Mouse (Mus musculus): ENCODE data around the gene Asap2. TPM values are rescaled to one million over a fixed set of nuclear protein-coding genes. Genes with fewer than 3 reads are reported as not detected.

Gene Asap2
- total RNA-seq, 2 experiments from 2014 or later = 3.5 to 4.2 TPM

DNA sequence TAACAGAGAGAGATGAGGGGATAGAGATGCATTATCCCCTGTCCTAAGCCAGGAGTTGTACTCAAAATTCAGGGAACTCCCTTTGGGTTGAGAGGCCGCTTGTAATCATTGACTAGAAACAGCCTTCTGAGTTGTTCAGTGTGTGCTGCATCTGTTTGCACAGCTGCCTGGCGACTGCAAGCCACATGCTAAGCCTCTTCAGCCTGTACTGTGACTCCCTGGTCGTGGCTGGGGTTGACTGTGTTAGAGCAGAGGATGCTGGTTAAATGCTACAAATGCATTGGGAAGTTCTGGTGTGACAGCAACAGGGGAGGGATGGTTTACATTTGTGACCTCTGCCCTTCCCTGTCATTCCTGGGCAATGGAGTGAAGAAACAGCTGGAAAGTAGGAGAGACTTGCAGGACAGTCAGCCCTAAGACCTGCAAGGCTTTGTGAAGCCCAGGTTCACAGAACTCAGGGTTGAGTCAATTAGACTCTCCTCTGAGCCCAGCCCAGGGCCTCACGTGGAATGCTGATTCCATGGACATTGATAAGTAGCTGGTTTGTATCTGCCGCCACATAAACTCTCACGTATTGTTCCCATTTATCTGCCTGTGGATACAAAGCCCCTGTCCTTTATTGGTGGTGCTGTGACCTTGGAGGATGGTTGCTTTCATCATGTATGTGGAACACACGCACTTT lies 257.6 kb downstream of the Asap2 start:
- no peak for ATAC-seq (ENCODE audit: poor library complexity, severe bottlenecking)

DNA sequence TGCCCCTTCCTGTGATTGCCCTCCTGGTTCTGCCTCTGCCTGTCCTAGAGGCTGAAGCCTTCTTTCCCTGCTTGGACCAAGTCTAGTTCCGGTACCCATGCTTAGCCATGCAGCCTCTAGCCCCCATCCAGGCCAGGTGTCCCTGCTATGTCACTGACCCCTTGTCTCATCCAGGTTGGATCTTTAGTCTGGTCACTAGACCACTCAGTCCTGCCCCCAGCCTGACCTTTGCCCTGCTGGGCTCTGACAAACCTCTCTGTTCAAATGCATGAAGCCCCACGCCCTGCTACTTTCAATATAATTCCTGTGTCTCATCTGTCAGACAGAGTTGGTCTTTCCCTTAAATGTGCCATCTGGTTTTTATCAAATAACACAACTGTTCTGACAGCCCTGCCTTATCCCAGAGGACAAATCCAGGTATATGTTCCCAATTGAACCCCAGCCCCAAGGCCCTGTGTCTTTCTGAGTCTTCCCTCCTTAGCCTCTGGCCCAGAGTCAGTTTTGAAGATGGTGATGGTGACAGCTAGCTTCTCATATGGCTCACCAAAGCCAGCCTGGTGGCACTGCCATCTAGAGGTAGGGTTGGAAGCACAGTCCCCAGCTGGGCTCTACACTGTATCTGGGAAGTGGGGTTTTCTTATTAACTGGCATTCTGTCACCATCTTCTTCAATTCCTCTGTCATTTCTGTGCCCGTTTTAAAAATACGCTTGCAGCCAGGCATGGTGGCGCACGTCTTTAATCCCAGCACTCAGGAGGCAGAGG lies 270.4 kb downstream of the Asap2 start:
- ATAC-seq (ENCODE audit: poor library complexity, severe bottlenecking) = peak; percentile 73

DNA sequence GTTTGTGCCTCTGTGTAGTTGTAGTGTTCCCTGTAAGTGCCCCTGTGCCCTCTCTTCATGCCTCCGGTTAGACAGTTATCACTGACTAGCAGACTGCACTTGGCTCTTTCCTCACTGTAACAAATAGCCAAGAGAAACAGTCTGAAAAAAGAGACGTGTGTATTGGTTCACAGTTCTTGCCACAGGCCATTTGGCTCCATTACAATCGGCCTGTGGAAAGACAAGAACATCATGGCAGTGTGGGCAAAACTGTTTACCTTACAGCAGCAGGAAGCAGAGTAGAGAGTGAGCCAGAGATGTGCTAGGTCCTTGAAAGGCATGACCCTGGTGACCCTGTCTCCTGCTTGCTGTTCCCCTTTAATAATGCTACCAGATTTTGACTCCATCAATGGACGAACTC lies 271.3 kb downstream of the Asap2 start:
- ATAC-seq (ENCODE audit: poor library complexity, severe bottlenecking) = no peak

DNA sequence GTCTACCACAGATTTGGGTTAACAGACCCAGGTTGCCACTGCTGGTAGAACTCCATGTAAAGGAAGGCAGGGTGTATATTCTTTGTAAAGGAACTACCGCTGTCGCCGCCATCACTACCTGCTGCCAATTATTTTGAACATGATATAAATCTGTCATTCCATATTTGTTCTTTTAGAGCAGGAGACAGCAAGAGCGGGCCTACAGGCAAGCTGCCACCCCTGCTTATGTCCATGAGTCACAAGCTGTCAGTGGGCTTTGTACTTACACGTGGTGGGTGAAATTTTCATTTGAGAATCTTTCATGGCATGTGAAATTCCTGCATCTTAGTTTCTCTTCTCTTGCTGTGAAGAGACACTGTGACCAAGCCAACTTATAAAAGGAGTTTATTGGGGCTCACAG lies 273.0 kb downstream of the Asap2 start:
- ATAC-seq (ENCODE audit: poor library complexity, severe bottlenecking) = no peak

DNA sequence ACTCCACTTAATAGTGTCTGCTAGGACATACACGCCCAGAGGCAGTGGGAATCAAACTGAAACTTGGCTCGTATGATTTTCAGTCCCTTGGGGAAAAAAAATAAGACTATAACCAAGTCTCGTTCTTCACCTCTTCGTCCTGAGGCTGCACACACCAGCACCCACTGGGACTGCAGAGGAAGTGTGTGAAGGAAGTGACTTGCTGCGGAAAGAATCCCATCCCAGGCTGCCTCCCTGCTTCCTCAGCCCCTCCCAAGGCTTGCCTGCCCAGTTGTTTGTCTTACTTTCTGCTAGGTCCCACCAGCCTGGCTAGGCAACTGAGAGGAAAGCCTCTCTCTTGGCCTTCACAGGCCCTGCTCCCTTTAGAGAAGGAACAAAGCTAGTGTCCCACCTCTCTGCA lies 274.0 kb downstream of the Asap2 start:
- no peak for ATAC-seq (ENCODE audit: poor library complexity, severe bottlenecking)

DNA sequence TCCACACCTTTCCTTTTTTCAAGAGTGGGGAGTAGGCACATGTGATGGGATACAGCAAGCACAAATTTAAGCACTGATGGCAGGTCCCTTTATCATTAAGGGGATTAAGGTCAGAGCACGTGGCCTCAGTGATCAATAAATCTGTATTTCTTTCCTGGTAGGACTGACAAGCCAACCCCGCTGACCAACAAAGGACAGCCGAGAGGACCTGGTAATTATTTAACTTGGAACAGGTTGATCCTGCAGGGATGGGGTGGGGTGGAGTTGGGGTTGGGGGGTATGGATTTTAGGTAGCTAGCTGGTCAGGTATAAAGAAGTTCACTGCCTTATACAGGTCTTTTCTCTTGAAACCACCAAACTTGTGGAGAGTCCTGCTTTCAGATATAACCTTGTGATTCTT lies 274.7 kb downstream of the Asap2 start:
- ATAC-seq (ENCODE audit: poor library complexity, severe bottlenecking) = no peak

DNA sequence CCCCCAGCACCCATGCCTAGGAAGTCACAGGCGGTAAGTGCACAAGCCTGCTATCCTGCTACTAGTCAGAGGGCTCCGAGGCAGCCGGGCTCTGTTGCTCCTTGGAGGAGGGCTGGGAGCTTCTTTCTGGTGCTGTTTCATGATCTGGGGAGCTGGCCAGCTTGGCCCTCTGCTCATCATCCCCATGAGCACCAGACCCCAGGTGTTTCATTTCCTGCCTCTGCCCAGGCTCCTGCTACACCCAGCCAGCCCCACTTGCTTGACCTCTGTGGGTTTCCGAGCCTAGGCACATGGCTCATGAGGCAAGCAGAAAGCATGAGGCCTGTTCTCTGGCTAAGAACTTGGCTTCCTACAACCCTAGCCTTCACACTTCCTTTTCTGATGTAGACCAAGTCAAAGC lies 275.2 kb downstream of the Asap2 start:
- no peak for ATAC-seq (ENCODE audit: poor library complexity, severe bottlenecking)

DNA sequence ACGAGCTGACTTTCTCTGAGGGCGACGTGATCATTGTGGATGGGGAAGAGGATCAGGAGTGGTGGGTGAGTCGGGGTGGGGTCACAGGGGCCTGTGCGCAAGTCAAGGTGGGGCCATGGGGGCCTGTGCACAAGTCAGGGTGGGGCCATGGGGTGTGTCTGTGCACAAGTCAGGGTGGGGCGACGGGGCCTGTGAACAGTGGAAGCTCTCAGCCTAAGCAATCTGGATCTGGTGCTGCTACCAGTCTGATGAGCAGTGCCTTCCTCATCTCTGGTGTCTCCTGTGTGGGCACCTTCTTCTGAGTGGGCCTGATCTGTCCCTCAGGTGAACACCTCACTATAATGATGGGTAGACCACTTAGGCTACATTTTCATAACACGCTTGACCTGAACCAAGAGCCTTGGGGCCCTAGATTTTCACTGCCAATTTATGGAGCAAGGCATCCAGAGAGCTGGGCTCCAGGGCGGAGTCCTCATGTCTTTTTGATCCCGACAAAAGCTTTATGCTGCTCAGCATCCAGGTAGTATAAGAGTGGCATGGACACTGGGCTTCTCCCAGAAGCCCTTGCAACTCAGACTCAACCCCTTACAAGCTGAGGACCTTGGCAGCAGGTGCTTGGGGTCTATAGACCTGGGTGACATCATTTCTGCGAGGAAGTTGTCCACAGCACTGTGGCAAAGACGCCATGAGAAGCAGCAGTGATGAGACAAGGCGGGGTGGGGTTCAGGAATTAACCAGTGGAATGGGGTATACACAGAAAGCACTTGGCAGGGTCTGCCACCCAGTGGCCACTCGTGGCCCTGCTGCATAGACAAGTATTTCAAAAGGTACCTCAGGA lies 275.9 kb downstream of the Asap2 start:
- ATAC-seq (ENCODE audit: poor library complexity, severe bottlenecking) = peak; percentile 64; the same call in 1 of the 2 replicates

DNA sequence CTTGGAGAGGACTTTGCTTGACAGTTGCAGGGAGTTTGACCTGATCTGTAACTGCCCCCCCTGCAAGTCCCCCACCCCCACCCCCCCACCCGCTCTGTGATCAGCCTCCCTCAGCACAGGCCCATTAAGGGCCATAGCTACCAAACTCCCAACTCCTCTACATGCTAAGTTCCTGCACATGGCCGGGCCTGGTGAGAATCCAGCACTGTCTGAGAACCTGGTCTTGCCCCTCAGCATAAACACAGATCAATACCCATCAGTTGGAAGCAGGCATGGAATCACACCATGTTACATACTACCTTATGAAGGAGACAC lies 276.5 kb downstream of the Asap2 start:
- no peak for ATAC-seq (ENCODE audit: poor library complexity, severe bottlenecking)

DNA sequence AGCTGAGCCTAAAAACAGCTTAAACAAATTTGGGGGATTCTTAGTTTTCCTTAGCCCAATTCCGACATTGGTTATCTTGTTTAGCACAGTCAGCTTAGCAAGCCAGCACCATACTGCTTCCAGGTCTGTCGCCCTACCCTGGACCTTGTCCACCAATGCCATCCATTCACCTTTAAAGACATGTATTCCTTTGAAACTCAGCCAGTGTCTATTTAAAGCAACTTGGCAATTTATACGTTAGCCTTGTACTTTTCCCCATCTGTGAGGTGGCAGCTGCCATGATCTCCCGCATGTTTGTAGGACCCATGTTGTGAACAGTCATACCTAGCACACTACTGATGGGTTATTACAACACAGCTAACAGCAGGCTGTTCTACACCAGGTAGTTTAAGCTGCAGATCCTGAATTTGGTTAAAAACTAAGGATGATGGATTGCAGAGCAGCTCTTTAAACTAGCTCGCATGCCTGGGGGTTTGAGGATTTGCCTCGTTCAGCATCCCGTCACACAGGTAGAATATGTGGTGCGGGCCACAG lies 277.9 kb downstream of the Asap2 start:
- no peak for ATAC-seq (ENCODE audit: poor library complexity, severe bottlenecking)

DNA sequence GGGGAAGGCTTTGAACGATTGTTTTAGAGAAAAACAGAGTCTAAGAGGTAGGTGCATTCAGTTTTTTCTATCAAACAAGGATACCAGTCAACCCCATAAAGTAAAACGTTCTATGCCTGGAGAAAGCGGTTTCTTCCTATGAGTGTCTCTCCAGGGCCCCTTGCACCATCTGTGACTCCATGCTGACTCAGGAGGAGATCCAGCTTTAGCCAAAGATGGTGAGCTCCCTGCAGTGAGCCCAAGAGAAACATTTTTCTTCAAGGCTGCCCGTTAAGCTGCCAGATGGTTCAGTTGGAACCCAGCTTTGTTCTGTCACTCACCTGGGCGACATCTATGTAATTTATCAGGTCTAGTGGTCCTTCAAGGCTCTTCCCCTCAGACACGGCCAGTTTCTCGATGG lies 284.2 kb downstream of the Asap2 start:
- no peak for ATAC-seq (ENCODE audit: poor library complexity, severe bottlenecking)

DNA sequence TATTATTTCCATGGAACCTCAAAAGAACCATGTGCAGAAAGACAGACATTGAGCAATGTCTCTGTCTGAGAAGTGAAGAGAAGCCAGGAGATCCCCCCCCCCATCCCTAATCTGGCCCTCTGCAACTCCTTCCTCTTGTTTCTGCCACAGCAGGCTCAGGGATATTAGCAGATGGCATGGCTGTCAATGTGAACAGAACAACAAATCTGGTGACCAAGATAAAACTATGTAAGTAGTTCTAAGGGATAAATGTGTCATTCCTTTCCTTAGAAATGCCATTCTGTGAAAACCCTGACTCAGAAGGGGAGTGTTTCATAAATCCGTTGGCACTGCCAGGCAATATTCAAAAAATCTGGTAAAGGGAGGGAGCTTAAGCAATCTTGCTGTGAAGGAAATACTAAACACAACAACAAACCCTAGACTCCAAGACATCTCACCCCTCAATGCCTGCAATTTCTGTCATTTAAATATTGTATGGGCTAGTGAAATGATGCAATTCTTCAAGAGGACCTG lies 287.1 kb downstream of the Asap2 start:
- ATAC-seq (ENCODE audit: poor library complexity, severe bottlenecking) = no peak

DNA sequence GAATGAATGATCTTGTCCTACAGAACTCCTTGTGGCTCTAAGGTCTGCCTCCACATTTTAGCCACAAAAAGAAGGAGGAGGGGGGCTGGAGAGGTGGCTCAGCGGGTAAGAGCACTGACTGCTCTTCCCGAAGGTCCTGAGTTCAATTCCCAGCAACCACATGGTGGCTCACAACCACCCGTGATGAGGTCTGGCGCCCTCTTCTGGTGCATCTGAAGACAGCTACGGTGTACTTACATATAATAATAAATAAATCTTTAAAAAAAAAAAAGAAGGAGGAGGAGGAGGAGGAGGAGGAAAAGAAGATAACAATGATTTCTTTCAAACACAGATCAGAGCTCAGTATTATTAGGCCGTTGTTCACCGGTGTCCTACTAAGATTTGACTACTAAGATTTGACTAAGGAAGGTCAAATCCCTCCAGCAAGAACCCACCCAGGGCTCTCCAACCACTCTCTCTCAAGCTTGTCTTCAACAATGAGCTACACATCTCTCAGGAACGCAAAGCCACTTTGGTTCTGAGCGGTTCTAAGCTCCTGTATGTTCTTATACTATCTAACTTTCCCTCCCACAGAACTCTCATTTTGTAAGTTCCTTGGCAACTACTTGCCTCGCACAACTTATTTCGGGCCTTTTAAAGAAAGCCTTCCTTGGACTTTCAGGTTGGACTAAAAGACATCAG lies 294.6 kb downstream of the Asap2 start, which contains the start of gene Cpsf3:
Gene Cpsf3, plus strand, starts transcription at position 631 of the 681 bp plus-strand sequence.
- ATAC-seq (ENCODE audit: poor library complexity, severe bottlenecking) = no peak

DNA sequence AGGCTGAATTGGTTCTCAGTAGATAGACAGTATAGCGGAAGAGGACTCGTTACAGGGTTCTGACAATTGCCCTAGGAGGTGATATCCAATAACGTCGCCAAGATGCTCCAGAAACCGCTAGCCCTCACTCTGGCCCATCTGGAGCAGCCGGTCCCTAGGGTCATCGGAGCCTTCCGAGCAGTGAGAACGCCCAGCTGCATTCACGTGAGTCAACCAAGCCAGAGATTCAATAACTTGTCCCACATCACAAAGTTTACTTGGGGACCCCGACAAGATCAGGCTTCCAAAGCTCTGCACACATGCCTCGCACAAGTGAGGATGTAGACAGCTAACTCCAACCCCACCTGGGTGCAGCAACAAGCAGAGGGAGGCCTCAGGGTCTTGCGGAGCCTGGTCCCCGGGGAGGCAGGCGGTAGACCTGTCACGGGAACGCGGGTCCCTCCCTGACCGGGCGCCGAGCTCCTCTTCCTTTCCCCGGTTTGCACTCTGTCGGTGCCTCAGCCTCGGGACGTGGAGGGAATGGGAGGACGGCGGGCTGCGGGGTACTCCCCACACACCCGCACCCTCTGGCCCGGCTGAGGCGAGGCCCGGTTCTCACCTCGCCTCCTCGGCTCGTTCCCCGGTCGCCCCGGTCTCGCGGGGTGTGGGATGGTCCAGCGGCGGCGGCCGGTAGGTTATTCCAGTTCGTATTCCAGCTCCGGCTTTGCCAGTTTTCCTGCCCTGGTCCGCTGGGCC lies 295.4 kb downstream of the Asap2 start:
- ATAC-seq (ENCODE audit: poor library complexity, severe bottlenecking) = peak; percentile 1; the same call in 1 of the 2 replicates

DNA sequence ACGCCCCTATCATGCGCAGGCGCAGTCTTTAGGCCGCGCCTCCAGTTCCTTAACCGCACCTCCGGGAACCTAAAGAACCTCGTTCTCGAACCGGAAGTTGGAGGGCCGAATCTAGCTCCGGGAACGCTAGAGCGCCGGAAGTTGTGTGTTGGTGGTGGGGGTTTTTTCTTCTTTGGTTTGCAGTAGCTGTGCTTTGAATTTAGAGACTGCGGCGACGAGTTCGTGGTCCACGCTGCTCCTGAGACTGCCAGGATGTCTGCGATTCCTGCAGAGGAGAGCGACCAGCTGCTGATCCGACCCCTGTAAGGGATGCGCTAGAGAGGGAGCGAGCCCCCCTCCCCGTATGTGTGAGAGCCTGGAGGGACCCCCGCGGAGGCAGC lies 296.0 kb downstream of the Asap2 start, which contains the start of gene Itgb1bp1:
Gene Itgb1bp1, minus strand, starts transcription at position 42 of the 380 bp plus-strand sequence.
- peak; percentile 78 for ATAC-seq (ENCODE audit: poor library complexity, severe bottlenecking)

DNA sequence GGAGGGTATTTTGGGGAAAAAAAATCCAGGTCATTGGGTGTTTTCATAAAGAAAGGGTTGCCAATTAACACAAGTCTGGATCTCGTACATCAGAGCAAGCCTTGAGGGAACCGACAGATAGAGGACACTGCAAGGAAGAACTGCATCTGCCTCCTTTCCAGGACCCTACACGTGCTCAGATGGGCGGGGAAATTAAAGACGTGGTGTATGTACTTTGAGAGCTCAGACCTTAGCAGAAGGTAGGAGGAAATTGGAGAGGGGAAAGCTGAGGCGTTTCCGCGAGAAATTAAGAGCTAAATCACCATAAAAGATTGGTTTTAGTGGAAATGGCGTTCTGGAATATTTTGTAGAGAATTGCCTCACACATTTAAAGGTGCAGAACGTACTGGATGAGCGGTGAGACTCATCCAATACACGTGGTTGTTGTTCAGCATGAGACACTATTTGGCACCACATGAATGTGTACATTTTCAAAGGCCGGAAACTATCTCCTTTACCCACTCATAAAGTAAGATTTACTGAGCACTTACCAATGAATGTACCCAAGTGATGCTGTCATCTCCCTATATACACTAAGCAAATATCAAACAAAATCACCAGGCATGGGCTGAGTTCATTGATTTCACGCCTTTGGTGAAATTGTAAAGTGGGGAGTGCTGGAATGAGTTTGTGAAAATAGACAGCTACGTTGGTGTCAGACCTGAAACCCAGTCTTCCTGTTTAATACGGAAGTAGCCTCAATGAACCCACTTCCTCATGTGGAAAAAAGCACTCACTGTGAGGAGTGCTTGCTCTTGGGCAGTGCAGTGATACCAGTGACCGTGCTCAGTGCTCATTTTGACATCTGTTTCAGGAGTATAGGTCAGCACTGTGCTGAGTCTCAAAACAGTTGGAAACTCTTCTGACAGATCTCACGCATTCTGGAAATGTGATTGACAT lies 296.7 kb downstream of the Asap2 start:
- peak; percentile 81 for ATAC-seq (ENCODE audit: poor library complexity, severe bottlenecking)

DNA sequence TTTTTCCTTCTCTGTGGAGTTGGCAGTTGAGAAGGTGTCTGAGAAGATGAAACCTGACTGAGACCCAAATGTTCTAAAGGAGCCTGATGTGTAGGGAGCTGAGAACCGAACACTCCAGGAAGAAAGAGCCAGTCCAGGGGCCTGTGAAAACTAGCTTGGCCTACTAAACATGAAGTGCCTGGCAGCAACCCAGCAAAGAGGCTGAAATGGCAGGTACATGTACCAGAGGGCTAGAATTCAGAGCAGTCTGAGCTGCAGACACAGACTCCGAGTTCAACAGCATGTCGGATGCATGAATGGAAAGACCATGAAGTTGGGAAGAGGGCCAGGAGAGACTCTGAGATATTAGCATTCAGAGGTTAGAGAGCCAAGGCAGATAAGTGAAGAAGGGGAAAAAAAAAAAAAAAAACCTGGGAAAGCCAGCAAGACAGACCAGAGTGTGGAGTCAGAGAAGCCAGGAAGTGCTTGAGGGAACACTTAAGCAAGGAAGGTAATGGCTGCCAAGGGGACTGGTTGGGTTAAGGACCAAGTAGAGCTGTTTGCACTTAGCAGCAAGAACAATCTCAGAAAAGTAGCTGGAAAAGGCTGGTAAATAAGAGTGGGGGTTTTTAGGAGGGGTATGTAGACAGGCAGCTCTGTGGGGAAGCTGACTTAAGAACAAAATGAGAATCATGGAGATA lies 298.6 kb downstream of the Asap2 start:
- ATAC-seq (ENCODE audit: poor library complexity, severe bottlenecking) = no peak

DNA sequence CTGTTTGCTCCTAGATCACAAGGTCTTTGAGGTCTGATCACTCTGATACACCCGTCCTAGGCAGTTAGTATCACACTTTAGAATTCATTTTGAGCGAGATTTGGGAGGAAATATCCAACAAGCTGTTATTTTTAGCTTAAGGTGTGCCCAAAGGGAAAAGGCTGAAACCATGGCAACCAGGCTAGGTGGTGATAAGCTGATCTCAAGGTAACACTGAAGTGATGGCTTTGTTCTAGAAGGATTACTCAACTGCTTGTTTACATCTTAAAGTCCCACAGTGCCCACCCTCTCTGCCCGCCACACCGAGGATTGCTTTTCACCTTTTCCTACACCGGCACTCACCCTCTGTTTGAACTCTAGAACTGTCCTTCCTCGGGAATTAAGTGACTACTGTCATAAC lies 299.4 kb downstream of the Asap2 start:
- ATAC-seq (ENCODE audit: poor library complexity, severe bottlenecking) = no peak
